Mouse (Mus musculus) adipocyte (in vitro differentiated cells): Measurements from ENCODE around the gene Barx2.

ENCODE experiments used
- DNase-seq: peaks from one replicate; pipeline ENCODE4 v3.0.0-alpha.2; 2016; ENCODE audit warnings: low spot score

Barx2 gene

GRCm38 (mm10) chr9:31802641-31803040 is 110.6 kb downstream of the Barx2 start:
- no peak for DNase-seq
